Mouse (Mus musculus): ENCODE results near the gene Fam129b. TPM values are rescaled to one million over a fixed set of nuclear protein-coding genes. Genes with fewer than 3 reads are reported as not detected.

Fam129b gene
- polyA plus RNA-seq, 1 experiment from 2014 or later = 185 TPM

DNA sequence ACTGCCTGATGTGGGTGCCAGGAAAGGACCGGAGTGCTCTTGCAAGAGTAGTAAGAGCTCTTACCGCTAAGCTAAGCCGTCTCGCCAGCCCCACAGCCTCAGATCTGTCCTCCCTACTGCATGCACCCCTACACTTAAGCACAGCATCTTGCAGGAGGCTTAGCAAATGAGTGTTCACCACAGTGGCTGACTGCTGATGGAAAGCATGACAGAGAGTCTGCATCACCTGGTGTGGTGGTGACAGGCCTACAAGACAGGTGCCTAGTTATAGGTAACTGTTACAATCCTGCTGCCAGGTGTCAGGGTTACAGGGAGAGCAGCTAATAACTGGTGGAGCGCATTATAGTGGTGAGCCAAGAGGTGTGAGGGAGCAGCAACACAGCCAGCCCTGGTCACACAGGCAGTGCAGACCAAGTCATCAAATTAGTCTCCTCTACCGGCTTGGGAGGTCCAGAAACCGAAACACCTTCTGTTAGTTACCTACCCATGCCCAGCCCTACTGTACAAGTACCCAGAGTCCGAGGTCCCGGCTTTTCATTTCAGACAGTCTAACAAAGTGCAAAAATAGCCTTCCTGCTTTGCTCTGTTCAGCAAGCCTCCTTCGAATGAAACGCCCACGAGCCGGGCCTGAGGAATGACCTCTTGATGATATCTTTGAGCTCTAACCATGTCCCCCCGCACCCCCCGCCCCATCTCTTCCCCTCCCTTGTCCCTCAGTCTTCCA is 801 bp upstream of the Fam129b start:
- H3K36me3 ChIP-seq (ENCODE audit: inconsistent target) = no peaks in the 10 kb centered on the region
- H3K4me3 ChIP-seq (ENCODE audit: inconsistent target) = peak overlapping the region; percentile 74
- H3K79me2 ChIP-seq (ENCODE audit: inconsistent target) = peaks cover 54% of the 10 kb centered on the region
- H3K27ac ChIP-seq = peak overlapping the region; percentile 83
- WGBS (ENCODE audit: missing documents) = 35% methylated on average over 14 of the region's 15 CpGs

DNA sequence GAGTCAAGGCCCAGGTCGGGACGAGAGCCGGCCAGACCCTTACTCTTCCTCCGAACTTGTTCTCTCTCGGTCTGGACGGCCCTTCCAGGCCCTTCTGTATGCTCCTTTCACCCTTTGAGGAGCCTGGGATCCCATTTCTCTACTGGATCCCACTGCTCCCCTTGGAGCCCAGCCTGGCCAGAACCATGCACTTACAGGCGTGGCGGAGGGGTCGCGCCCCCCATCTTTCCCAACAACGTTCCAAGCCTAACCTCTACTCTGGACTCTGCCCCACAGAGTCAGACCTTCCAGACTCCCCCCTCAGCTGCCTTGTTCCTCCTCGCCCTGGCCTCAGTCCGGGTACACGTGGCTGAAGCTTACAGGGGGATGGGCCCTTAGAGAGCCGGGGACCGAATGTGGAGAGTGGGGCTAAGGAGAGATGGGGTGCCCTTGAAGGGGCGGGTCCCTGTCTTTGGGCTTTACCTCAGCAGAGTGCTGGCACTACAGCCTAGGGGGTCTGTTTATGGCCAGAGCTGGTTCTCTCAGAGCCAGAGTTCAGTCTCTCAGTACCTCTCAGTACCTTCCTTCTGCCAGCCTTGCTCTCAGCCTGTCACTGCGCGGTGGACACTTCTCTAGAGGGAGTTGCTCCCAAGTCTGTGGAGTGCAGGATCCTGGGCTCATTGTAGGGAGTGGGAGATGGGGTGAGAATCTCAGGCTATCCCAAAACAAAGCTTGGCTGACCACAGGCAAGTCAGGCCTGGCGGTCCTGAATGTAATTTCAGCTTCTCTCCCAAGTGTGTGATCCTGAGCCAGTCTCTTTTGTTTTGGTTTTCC is 782 bp downstream of the Fam129b start:
- Histone ChIP-seq H3K27ac (peak overlapping the region; percentile 98), H3K36me3 (ENCODE audit: inconsistent target) (no peaks in the 10 kb centered on the region), H3K4me3 (ENCODE audit: inconsistent target) (peak overlapping the region; percentile 98), H3K79me2 (ENCODE audit: inconsistent target) (peaks cover 70% of the 10 kb centered on the region)
- WGBS (ENCODE audit: missing documents) = 4% methylated on average over 20 of the region's 20 CpGs

DNA sequence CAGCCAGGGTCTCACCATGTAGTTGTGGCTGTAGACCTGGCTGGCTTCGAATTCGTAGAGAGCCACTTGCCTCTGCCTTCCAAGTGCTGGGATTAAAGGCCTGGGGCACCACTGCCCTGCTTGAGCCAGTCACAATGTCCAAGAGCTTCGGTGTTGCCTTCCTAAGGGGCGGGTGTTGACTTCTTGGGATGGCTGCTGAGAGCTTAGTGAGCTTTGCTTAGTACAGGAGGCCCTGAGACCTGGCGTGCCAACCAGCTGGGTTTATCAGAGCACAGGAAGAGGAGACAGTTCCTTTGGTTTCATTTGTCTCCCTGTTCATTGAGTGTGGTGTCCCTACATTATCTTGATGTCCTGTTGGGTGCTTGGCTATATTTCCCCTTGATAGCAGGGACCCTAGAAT is 1.4 kb downstream of the Fam129b start:
- WGBS (ENCODE audit: missing documents) = 44% methylated on average over 5 of the region's 5 CpGs
- no peaks in the 10 kb centered on the region for H3K36me3 ChIP-seq (ENCODE audit: inconsistent target)
- H3K4me3 ChIP-seq (ENCODE audit: inconsistent target) = peak overlapping the region; percentile 98
- H3K79me2 ChIP-seq (ENCODE audit: inconsistent target) = peaks cover 75% of the 10 kb centered on the region
- peak overlapping the region; percentile 98 for H3K27ac ChIP-seq

DNA sequence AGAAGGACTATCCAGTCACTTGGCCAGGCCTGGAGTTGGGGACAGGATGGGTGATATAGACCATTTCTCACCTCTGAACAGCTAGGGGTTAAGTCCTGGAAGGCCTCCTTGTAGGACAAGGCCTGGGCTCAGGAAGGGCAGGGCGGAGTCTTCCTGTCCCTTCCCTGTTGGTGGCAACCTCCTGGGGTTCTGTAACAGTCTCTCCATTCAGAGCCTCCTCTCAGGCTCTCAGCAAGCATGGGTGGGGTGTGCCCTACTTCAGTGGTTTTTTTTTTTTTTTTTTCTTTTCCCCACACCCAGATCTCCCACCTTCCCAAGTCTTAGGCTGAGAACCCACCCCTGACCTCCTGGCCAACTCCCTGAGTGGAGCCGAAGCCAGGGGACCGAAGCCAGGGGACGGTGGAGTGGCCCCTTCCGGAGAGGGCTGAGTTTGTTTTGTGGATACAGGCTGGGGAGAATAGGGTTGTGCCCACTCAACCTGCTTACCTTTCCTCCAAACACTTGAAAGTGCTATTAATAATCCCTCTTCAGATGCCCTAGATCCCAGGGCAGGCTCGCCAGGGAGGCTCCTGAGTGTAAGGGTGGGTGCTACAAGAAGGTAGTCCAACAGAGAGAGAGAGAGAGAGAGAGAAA is 2.0 kb downstream of the Fam129b start:
- 86% methylated on average over 6 of the region's 6 CpGs for whole genome bisulfite sequencing (ENCODE audit: missing documents)
- peak overlapping the region; percentile 98 for H3K4me3 ChIP-seq (ENCODE audit: inconsistent target)
- peaks cover 78% of the 10 kb centered on the region for H3K79me2 ChIP-seq (ENCODE audit: inconsistent target)
- peak overlapping the region; percentile 98 for H3K27ac ChIP-seq
- no peaks in the 10 kb centered on the region for H3K36me3 ChIP-seq (ENCODE audit: inconsistent target)

DNA sequence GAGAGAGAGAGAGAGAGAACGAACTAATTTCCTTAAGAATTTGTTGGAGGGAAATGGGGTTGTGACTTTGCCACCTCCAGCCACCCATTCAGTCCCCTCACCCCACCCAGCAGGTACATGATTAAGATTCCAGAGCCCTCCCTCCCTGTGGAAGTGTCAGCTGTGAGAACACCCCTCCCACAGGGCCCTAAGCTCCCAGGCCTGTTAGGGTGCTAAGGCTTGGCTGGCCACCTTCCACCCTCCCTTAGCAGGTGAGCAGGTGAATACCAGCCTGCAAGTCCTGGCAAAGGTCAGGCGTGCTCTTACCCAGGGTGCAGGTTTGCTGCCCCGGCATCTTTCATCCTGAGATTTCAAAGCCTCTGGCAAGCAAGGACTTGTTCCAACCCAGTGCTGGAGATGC is 2.5 kb downstream of the Fam129b start:
- 79% methylated on average over 3 of the region's 3 CpGs for WGBS (ENCODE audit: missing documents)

DNA sequence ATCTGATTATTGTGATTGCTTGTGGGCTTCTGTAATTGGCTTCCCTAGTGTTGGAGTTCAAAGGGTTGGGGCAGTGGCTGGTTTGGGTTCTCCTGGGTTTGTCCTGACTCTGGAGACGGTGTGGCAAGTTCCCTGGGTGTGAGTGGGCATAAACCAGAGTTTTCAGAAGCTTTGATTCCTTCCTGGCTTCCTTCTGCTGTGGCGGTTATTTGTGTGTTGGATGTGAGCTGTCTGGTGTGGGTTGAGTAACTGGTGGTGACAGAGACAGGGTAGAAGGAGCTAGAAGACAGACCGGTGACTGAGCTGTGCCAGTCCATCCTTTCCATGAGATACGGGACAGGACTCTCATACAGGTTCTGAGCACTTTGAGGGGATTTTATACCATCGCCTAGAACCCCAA is 3.7 kb downstream of the Fam129b start:
- 49% methylated on average over 5 of the region's 5 CpGs for WGBS (ENCODE audit: missing documents)
- Histone ChIP-seq H3K4me3 (ENCODE audit: inconsistent target) (peak overlapping the region; percentile 98; the same call in 1 of the 2 replicates), H3K79me2 (ENCODE audit: inconsistent target) (peaks cover 93% of the 10 kb centered on the region), H3K27ac (peak overlapping the region; percentile 98), H3K36me3 (ENCODE audit: inconsistent target) (no peaks in the 10 kb centered on the region)

More for the DNA sequence above, 2.5 kb downstream of the Fam129b start:
- H3K79me2 ChIP-seq (ENCODE audit: inconsistent target) = peaks cover 83% of the 10 kb centered on the region
- H3K36me3 ChIP-seq (ENCODE audit: inconsistent target) = no peaks in the 10 kb centered on the region
- H3K4me3 ChIP-seq (ENCODE audit: inconsistent target) = peak overlapping the region; percentile 98
- H3K27ac ChIP-seq = peak overlapping the region; percentile 98

DNA sequence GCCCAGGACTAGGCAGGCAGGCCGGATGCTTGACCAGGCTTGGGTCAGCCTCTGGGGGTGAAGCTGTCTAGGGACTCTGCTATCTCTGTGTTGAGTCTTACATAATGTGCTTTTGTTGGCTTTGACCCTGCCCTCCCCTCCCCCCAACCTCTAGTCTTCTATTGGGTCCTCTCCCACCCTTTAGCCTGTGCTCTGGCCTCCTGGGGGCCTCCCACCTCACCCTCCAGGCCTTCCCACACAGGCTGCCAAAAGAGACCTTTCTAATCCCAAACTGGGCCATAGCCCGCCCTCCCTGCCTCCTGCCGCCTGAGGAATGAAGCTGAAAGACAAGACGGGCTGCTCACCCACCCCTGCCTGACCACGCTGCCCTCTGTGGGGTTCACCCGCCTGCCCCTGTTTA is 5.1 kb downstream of the Fam129b start:
- 58% methylated on average over 5 of the region's 6 CpGs for WGBS (ENCODE audit: missing documents)
- no peak overlapping the region for H3K4me3 ChIP-seq (ENCODE audit: inconsistent target)
- peak overlapping the region; percentile 98 for H3K27ac ChIP-seq
- H3K79me2 ChIP-seq (ENCODE audit: inconsistent target) = peaks cover 95% of the 10 kb centered on the region
- no peaks in the 10 kb centered on the region for H3K36me3 ChIP-seq (ENCODE audit: inconsistent target)

DNA sequence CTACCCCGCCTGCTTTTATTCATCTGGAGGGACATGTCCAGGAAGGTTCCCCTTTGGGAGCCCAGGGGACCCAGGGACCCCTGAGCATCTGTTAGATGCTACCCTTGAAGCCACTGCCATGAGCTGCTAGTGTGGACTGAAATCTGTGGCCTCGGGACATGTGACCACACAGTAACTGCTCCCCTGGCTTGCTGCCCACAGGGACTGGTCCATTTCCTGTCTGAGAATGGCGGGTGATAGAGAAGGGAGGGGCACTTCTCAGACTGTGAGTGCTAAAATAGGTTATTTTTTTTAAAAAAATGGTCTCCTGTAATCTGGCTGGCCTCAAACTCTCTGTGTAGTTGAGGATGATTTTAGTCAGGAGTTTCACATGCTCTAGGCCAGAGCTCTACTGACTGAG is 5.8 kb downstream of the Fam129b start:
- 7% methylated on average over 3 of the region's 3 CpGs for WGBS (ENCODE audit: missing documents)
- H3K27ac ChIP-seq = peak overlapping the region; percentile 98
- H3K36me3 ChIP-seq (ENCODE audit: inconsistent target) = no peaks in the 10 kb centered on the region
- H3K4me3 ChIP-seq (ENCODE audit: inconsistent target) = no peak overlapping the region
- H3K79me2 ChIP-seq (ENCODE audit: inconsistent target) = peaks cover 96% of the 10 kb centered on the region

DNA sequence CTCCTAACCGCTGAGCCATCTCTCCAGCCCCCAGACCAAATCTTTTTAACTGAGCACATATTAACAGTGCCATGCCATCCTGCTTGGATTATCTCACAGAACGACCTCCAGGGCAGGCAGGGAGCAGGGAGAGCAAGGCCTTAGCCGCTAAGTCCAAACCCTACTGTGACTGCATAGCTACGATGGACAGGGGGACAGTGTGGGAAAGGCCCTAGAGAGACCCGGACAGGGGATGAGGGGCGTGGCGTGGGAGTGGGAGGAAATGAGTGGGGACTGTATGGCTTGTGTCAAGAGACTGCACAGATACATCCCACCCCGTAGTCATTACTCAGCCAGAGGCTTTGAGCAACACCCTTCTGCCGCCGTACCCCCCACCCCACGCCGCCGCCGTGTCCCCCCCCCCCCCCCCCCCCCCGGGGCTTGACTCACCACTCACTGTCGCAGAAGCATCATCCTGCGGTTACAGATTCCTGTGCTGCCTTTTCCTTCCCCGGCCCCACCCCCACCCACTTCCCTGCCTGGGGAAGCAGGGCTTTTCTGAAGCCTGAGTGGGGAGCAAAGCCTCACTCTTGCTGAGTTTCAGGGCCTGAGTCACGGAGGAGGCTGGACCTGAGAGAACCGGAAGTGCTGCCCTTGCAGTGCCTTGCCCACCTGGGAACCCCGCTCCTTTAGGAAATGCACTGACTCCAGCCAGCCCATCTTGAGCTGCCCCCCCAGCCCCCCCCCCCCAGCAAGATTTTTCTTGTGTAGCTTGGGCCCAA is 6.5 kb downstream of the Fam129b start:
- H3K79me2 ChIP-seq (ENCODE audit: inconsistent target) = peaks cover 96% of the 10 kb centered on the region
- no peaks in the 10 kb centered on the region for H3K36me3 ChIP-seq (ENCODE audit: inconsistent target)
- no peak overlapping the region for H3K4me3 ChIP-seq (ENCODE audit: inconsistent target)
- WGBS (ENCODE audit: missing documents) = 8% methylated on average over 10 of the region's 21 CpGs
- H3K27ac ChIP-seq = peak overlapping the region; percentile 98

DNA sequence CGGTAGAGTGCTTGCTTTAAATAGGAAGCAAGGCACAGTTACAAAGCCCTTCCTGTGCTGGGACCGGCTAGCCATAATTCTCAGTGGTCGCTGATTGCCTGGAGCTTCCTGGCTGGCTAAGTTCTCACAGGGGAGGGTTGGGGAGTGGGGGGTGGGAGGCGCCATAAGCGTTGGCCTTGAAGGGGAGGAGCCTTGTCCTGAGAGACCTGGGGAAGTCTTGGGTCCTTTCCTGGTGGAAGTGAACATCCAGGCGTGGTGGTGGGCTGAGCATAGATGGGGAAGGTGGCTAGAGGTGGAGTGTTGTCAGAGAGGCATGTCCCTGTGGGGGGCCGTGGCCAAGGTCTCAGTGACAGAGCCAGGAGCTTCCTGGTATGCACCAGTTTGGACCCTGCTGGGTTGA is 8.8 kb downstream of the Fam129b start:
- Histone ChIP-seq H3K4me3 (ENCODE audit: inconsistent target) (no peak overlapping the region), H3K27ac (peak overlapping the region; percentile 98), H3K36me3 (ENCODE audit: inconsistent target) (no peaks in the 10 kb centered on the region), H3K79me2 (ENCODE audit: inconsistent target) (peaks cover 96% of the 10 kb centered on the region)
- 13% methylated on average over 7 of the region's 7 CpGs for WGBS (ENCODE audit: missing documents)

DNA sequence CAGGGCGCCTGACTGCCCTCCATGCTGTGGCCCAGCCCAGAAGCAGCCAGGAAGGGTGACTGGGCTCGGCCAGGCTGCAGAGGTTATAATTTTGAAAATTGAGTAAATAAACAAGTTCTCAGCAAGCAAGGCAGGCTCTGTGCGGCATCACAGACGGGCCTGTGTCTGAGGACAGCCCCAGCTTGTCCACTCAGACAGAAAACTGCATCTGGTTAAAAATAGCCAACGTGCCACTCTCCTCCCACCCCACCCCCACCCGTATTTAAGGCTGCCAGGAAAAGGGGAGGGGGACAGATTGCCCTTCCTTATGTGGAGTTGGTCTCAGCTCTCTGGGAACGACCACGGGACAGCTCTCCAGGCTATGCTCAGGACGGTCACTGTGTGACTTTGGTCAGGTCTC is 12.1 kb downstream of the Fam129b start:
- Histone ChIP-seq H3K4me3 (ENCODE audit: inconsistent target) (no peak overlapping the region), H3K79me2 (ENCODE audit: inconsistent target) (peaks cover 100% of the 10 kb centered on the region), H3K27ac (peak overlapping the region; percentile 38), H3K36me3 (ENCODE audit: inconsistent target) (no peaks in the 10 kb centered on the region)
- WGBS (ENCODE audit: missing documents) = 63% methylated on average over 8 of the region's 9 CpGs

DNA sequence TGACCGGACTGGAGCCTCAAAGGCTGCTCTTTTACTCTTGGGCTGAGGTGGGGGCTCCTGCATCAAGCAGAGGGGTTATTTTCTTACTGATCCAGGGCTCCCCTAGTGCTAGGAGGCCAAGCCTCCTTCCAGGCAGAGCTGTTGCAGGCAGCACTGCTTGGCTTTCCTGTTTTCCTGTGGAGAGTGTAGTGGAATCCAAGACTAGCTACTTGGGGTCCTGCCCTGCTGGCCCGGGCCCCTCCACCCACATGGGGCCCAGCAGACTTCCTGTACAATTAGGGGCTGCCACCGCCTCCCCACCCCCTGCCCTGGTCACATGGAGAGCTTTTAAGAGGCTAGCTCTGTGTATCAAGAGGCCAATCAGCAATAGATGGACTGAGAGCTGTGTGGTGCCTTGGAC is 12.6 kb downstream of the Fam129b start:
- no peaks in the 10 kb centered on the region for H3K36me3 ChIP-seq (ENCODE audit: inconsistent target)
- peaks cover 100% of the 10 kb centered on the region for H3K79me2 ChIP-seq (ENCODE audit: inconsistent target)
- peak overlapping the region; percentile 38 for H3K27ac ChIP-seq
- WGBS (ENCODE audit: missing documents) = 59% methylated on average over 3 of the region's 3 CpGs
- no peak overlapping the region for H3K4me3 ChIP-seq (ENCODE audit: inconsistent target)

DNA sequence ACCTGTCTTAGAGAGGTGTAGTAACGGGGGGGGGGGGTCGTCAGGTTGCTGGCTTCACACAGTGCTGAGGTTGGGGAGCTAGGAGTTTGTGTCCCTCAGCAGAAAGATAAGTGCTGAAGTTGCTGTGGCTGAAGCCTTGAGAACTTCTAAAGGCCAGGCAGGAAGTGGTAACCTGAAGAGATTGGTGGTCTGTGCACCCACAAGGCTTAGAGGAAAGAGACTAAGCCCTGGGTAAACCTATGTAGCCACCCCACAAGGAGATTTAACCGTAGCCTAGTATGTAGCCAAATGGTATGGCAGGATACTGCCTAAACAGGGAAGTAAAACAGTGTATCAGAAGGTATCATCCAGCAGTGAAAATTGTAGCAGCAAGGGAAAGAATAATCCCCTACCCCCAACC is 14.4 kb downstream of the Fam129b start:
- 11% methylated on average over 3 of the region's 3 CpGs for WGBS (ENCODE audit: missing documents)

DNA sequence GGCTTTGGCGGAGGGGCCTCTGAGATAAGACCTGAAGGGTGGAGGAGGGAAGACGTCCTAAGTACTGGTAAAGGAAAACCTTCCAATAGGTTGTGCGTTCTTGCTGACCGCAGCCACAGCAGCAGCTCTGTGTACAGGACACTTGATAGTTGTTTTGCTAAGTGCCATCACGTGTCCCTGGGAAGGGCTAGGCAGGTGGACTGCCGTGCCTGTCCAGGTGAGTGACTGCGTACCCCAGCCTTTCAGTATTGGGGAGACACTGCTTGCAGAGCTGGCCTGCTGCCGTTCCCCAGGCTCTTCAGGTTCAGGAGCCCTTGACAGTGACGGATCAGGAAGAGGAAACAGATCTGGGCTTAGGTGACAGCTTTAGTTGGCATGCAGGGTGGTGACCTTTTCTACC is 15.4 kb downstream of the Fam129b start:
- Histone ChIP-seq H3K4me3 (ENCODE audit: inconsistent target) (no peak overlapping the region), H3K27ac (peak overlapping the region; percentile 94), H3K36me3 (ENCODE audit: inconsistent target) (no peaks in the 10 kb centered on the region), H3K79me2 (ENCODE audit: inconsistent target) (peaks cover 100% of the 10 kb centered on the region)
- WGBS (ENCODE audit: missing documents) = 87% methylated on average over 9 of the region's 9 CpGs

More for the DNA sequence above, 14.4 kb downstream of the Fam129b start:
- Histone ChIP-seq H3K4me3 (ENCODE audit: inconsistent target) (no peak overlapping the region), H3K36me3 (ENCODE audit: inconsistent target) (no peaks in the 10 kb centered on the region), H3K79me2 (ENCODE audit: inconsistent target) (peaks cover 100% of the 10 kb centered on the region), H3K27ac (peak overlapping the region; percentile 32)

Data from macrophage (primary cell).